Mouse (Mus musculus): ENCODE results near the gene Ift122. TPM values are rescaled to one million over a fixed set of nuclear protein-coding genes. Genes with fewer than 3 reads are reported as not detected.
"Not testable (repeated sequence)": the region's sequence is repeated elsewhere in the genome, so short reads cannot be mapped to it uniquely, and the experiment has no call there.

The Ift122 gene
- total and polyA plus RNA-seq, 3 experiments: 7.9 to 14.1 (median 8.6) TPM

DNA sequence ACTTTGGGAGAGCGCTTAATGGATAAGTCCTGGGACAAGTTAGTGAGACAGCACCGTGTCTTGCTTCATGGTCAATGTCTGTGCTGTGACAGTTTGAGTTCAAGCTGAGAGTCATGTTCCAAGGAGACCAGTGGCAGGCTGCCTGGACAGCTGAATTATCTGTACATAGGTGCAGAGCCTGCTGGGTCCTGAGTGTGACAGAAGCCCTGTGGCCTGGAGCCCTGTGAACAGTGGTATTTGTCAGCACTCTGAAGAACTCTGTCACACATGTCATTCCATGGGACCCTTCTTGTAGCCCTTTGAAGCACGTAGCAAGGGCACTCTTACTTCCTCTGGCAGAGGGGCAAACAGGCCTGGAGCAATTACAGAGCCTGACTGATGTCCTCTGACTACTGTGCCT lies 18.0 kb downstream of the Ift122 start:
- H3K9me3 ChIP-seq (replicated peaks; ENCODE audit: low read length); in situ Hi-C loops (cut with MboI; ENCODE audit: low pct_ligation_motif_present, low pct_unique_long_range_greater_than_20kb, low sequenced_read_pairs); DNase-seq (ENCODE audit: extremely low read depth); dilution Hi-C loops (cut with MboI; ENCODE audit: extremely low pct_ligation_motif_present, extremely low pct_unique_long_range_greater_than_20kb, low sequenced_read_pairs); H3K9ac ChIP-seq (ENCODE audit: insufficient read depth, low read depth); H3K27ac ChIP-seq (ENCODE audit: insufficient read depth, low read depth); H3K27me3 ChIP-seq (replicated peaks); H3K79me2 ChIP-seq (replicated peaks; ENCODE audit: control insufficient read depth, extremely low read depth, insufficient read depth, poor library complexity, severe bottlenecking); H3K36me3 ChIP-seq (replicated peaks in 1 of 2; ENCODE audit: control insufficient read depth in 1 of 2, insufficient read depth in 1 of 2, low read length in 1 of 2); H3K4me3 ChIP-seq (replicated peaks in 1 of 3; ENCODE audit: low read depth in 2 of 3, low read length in 2 of 3, poor library complexity in 1 of 3); H3K4me1 ChIP-seq (ENCODE audit: control insufficient read depth in 1 of 2, insufficient read depth in 2 of 2); H3K4me2 ChIP-seq (ENCODE audit: insufficient read depth, low read depth, poor library complexity, severe bottlenecking): not testable (repeated sequence)

DNA sequence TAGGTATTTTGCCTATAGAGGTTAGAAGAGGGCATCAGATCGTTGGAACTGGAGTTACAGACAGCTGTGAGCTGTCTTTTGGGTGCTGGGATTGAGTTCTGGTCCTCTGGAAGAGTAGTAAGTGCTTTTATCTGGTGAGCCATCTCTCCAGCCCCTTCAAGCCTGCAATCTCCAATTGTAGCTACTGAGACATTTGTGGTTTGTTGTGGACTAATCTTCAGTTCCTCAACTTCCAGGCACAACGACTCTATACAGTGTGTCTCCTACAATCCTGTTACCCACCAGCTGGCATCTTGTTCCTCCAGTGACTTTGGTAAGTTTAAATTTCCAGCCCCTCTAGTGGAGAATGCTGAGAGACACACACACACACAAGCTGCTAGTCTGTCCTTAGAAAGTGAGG lies 24.0 kb downstream of the Ift122 start:
- H3K9ac ChIP-seq (ENCODE audit: insufficient read depth, low read depth): no peak overlapping the region
- in situ Hi-C loops (cut with MboI; ENCODE audit: low pct_ligation_motif_present, low pct_unique_long_range_greater_than_20kb, low sequenced_read_pairs) (no loop called here), dilution Hi-C loops (cut with MboI; ENCODE audit: extremely low pct_ligation_motif_present, extremely low pct_unique_long_range_greater_than_20kb, low sequenced_read_pairs) (no loop called here)
- peaks cover 0 to 6% of the 10 kb centered on the region in 2 experiments; a peak in 1 of 4 replicates for H3K4me1 ChIP-seq (ENCODE audit: control insufficient read depth in 1 of 2, insufficient read depth in 2 of 2)
- no peaks in the 10 kb centered on the region for H3K9me3 ChIP-seq (replicated peaks; ENCODE audit: low read length)
- H3K79me2 ChIP-seq (replicated peaks; ENCODE audit: control insufficient read depth, extremely low read depth, insufficient read depth, poor library complexity, severe bottlenecking): no peaks in the 10 kb centered on the region
- no peaks in the 10 kb centered on the region for H3K27me3 ChIP-seq (replicated peaks)
- no peak overlapping the region for H3K27ac ChIP-seq (ENCODE audit: insufficient read depth, low read depth)
- DNase-seq (ENCODE audit: extremely low read depth): no peak
- TF ChIP-seq NELFE (IDR thresholded peaks at IDR 0.05; ENCODE audit: low read depth, low read length): no peak
- no peak for TF ChIP-seq MEF2A (IDR thresholded peaks at IDR 0.05; ENCODE audit: borderline replicate concordance, low read depth, low read length)
- TF ChIP-seq JUN (IDR thresholded peaks at IDR 0.05; ENCODE audit: insufficient read depth, low read depth, low read length): no peak
- TF ChIP-seq TCF12 (IDR thresholded peaks at IDR 0.05; ENCODE audit: low read depth, low read length): no peak
- no peak for TF ChIP-seq PAX5 (IDR thresholded peaks at IDR 0.05; ENCODE audit: low read length)
- TF ChIP-seq SIN3A (IDR thresholded peaks at IDR 0.05; ENCODE audit: low read length): no peak
- no peak for TF ChIP-seq MAFK (IDR thresholded peaks at IDR 0.05; ENCODE audit: insufficient replicate concordance, low read length)
- no peak for TF ChIP-seq TBP (conservative IDR thresholded peaks at IDR 0.05; ENCODE audit: low read depth, low read length)
- no peak for TF ChIP-seq SMC3 (IDR thresholded peaks at IDR 0.05; ENCODE audit: low read depth, low read length)
- TF ChIP-seq RAD21 (IDR thresholded peaks at IDR 0.05; ENCODE audit: low read depth, low read length): no peak
- no peak for TF ChIP-seq BHLHE40 (IDR thresholded peaks at IDR 0.05; ENCODE audit: low read depth, low read length)
- no peak for TF ChIP-seq ZC3H11A (IDR thresholded peaks at IDR 0.05; ENCODE audit: low read depth, low read length)
- no peak for TF ChIP-seq ZKSCAN1 (IDR thresholded peaks at IDR 0.05; ENCODE audit: borderline replicate concordance, low read depth, low read length)
- no peak overlapping the region for H3K4me2 ChIP-seq (ENCODE audit: insufficient read depth, low read depth, poor library complexity, severe bottlenecking)
- H3K36me3 ChIP-seq (replicated peaks in 1 of 2; ENCODE audit: control insufficient read depth in 1 of 2, insufficient read depth in 1 of 2, low read length in 1 of 2): peaks cover 4 to 36% of the 10 kb centered on the region in 2 experiments
- no peak overlapping the region for H3K4me3 ChIP-seq (replicated peaks in 1 of 3; ENCODE audit: low read depth in 2 of 3, low read length in 2 of 3, poor library complexity in 1 of 3)

DNA sequence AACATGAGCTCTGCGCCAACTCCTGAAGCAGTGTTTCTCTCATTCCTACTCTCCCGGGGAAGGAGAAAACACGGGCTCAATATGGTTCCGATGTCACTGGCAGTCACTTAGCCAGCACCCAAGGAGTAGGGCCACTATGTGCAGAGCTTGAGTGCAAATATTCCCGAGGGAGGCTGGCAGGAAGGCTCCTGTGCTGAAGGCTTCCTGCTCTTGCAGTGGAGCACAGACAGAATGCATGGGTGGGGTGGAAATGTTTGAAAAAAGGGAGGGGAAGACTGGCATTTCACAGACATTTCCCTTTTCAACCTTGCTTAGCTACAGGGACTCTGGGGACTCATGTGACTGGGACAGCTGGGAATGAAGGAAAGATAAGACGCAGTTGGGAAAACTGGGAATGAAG lies 25.4 kb downstream of the Ift122 start:
- no peaks in the 10 kb centered on the region for H3K27me3 ChIP-seq (replicated peaks)
- peaks cover 0 to 6% of the 10 kb centered on the region in 2 experiments; a peak in 1 of 4 replicates for H3K4me1 ChIP-seq (ENCODE audit: control insufficient read depth in 1 of 2, insufficient read depth in 2 of 2)
- dilution Hi-C loops (cut with MboI; ENCODE audit: extremely low pct_ligation_motif_present, extremely low pct_unique_long_range_greater_than_20kb, low sequenced_read_pairs): no loop called here
- in situ Hi-C loops (cut with MboI; ENCODE audit: low pct_ligation_motif_present, low pct_unique_long_range_greater_than_20kb, low sequenced_read_pairs): no loop called here
- H3K36me3 ChIP-seq (replicated peaks in 1 of 2; ENCODE audit: control insufficient read depth in 1 of 2, insufficient read depth in 1 of 2, low read length in 1 of 2): peaks cover 4 to 42% of the 10 kb centered on the region in 2 experiments
- no peak for DNase-seq (ENCODE audit: extremely low read depth)
- H3K27ac ChIP-seq (ENCODE audit: insufficient read depth, low read depth): no peak overlapping the region
- H3K4me2 ChIP-seq (ENCODE audit: insufficient read depth, low read depth, poor library complexity, severe bottlenecking): no peak overlapping the region
- no peak overlapping the region for H3K9ac ChIP-seq (ENCODE audit: insufficient read depth, low read depth)
- no peaks in the 10 kb centered on the region for H3K9me3 ChIP-seq (replicated peaks; ENCODE audit: low read length)
- TF ChIP-seq UBTF (IDR thresholded peaks at IDR 0.05; ENCODE audit: low read depth, low read length) (no peak), USF1 (IDR thresholded peaks at IDR 0.05; ENCODE audit: low read depth, low read length) (no peak), CTCF (conservative IDR thresholded peaks at IDR 0.05 in 1 of 2, IDR thresholded peaks at IDR 0.05 in 1 of 2; ENCODE audit: low read depth in 2 of 2, low read length in 2 of 2) (no peak), BHLHE40 (IDR thresholded peaks at IDR 0.05; ENCODE audit: low read depth, low read length) (no peak), MEF2A (IDR thresholded peaks at IDR 0.05; ENCODE audit: borderline replicate concordance, low read depth, low read length) (no peak), ELF1 (IDR thresholded peaks at IDR 0.05; ENCODE audit: low read depth, low read length) (no peak), MAX (IDR thresholded peaks at IDR 0.05; ENCODE audit: low read length) (no peak), POLR2AphosphoS2 (IDR thresholded peaks at IDR 0.05; ENCODE audit: low read depth, low read length) (no peak), KAT2A (IDR thresholded peaks at IDR 0.05; ENCODE audit: insufficient replicate concordance, low read length) (no peak), MXI1 (IDR thresholded peaks at IDR 0.05; ENCODE audit: low read depth, low read length) (no peak), PAX5 (IDR thresholded peaks at IDR 0.05; ENCODE audit: low read length) (no peak), MAFK (IDR thresholded peaks at IDR 0.05; ENCODE audit: insufficient replicate concordance, low read length) (no peak), ZKSCAN1 (IDR thresholded peaks at IDR 0.05; ENCODE audit: borderline replicate concordance, low read depth, low read length) (no peak), EP300 (IDR thresholded peaks at IDR 0.05; ENCODE audit: low read length) (no peak), SIN3A (IDR thresholded peaks at IDR 0.05; ENCODE audit: low read length) (no peak), JUN (IDR thresholded peaks at IDR 0.05; ENCODE audit: insufficient read depth, low read depth, low read length) (no peak), HCFC1 (IDR thresholded peaks at IDR 0.05; ENCODE audit: low read depth, low read length) (no peak), USF2 (conservative IDR thresholded peaks at IDR 0.05; ENCODE audit: low read depth, low read length) (no peak), E2F4 (IDR thresholded peaks at IDR 0.05; ENCODE audit: insufficient replicate concordance, low read depth, low read length) (no peak), IRF4 (IDR thresholded peaks at IDR 0.05; ENCODE audit: low read depth, low read length) (no peak)
- H3K79me2 ChIP-seq (replicated peaks; ENCODE audit: control insufficient read depth, extremely low read depth, insufficient read depth, poor library complexity, severe bottlenecking): no peaks in the 10 kb centered on the region
- no peak overlapping the region for H3K4me3 ChIP-seq (replicated peaks in 1 of 3; ENCODE audit: low read depth in 2 of 3, low read length in 2 of 3, poor library complexity in 1 of 3)
